Mouse (Mus musculus): ENCODE results near the gene Npas2. TPM values are rescaled to one million over a fixed set of nuclear protein-coding genes. Genes with fewer than 3 reads are reported as not detected.

Gene Npas2
- polyA plus RNA-seq, 1 experiment = 1.1 TPM

DNA sequence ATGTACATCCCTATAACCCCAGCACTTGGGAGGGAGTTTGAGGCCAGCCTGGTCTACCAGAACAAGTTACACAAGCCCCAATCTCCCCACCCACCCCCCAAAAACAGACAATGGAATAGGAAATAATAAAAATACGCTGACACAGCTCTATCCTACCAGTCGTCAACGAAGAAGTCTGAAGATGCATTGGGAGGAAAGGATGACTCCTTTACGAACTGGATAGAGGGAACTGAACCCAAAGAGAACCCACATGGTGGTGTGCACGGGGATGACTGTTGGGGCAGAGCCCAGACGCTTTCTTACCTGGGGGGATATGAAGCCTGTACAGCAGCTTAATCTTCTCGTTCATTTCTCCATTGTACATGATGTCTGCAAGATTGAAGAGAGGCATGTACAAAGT, 182.6 kb downstream of the Npas2 start:
- Histone ChIP-seq H3K4me1 (ENCODE audit: control insufficient read depth, insufficient read depth, low read length) (no peaks in the 10 kb centered on the region), H3K36me3 (ENCODE audit: control insufficient read depth, insufficient read depth, low read length) (no peaks in the 10 kb centered on the region; the same call in 1 of the 2 replicates), H3K27me3 (ENCODE audit: control insufficient read depth, insufficient read depth, low read length) (no peaks in the 10 kb centered on the region), H3K4me3 (ENCODE audit: control insufficient read depth, low read depth, low read length) (no peak overlapping the region), H3K27ac (ENCODE audit: control insufficient read depth, insufficient read depth, low read depth, low read length) (no peak overlapping the region)
- TF ChIP-seq POLR2A (IDR thresholded peaks at IDR 0.05; ENCODE audit: control insufficient read depth, low read depth, low read length) = no peak
- TF ChIP-seq CTCF (IDR thresholded peaks at IDR 0.05; ENCODE audit: control insufficient read depth, insufficient read depth, insufficient replicate concordance, low read depth, low read length) = no peak

DNA sequence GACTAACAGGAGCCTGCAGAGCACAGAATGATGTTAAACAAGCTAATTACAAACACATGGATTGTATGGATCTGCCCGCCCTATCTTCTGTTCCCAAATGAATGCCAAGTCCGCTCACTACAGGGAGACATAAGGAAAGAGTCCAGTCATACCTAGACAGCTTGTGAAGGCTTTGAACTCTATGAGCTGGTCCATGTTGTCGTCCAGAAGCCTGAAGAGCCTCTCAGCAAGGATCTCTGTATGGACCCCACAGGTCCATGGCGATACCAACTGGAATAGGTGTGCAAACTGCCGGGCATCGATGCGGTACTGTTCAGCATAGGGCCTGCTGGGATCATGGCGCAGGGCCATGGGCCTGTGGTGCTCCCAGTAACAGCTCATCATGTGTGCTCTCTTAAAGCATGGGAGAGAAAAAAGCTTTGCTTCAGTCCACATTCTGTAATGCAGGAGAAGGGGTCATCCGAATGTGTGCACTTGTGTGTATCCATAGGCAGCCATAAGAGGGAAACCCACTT, 183.3 kb downstream of the Npas2 start:
- H3K27ac ChIP-seq (ENCODE audit: control insufficient read depth, insufficient read depth, low read depth, low read length) = no peak overlapping the region
- no peaks in the 10 kb centered on the region; the same call in 1 of the 2 replicates for H3K36me3 ChIP-seq (ENCODE audit: control insufficient read depth, insufficient read depth, low read length)
- no peak for TF ChIP-seq POLR2A (IDR thresholded peaks at IDR 0.05; ENCODE audit: control insufficient read depth, low read depth, low read length)
- TF ChIP-seq CTCF (IDR thresholded peaks at IDR 0.05; ENCODE audit: control insufficient read depth, insufficient read depth, insufficient replicate concordance, low read depth, low read length) = no peak
- no peaks in the 10 kb centered on the region for H3K27me3 ChIP-seq (ENCODE audit: control insufficient read depth, insufficient read depth, low read length)
- no peak overlapping the region for H3K4me3 ChIP-seq (ENCODE audit: control insufficient read depth, low read depth, low read length)
- no peaks in the 10 kb centered on the region for H3K4me1 ChIP-seq (ENCODE audit: control insufficient read depth, insufficient read depth, low read length)

GRCm38 (mm10) chr1:39378540-39378939, 185.0 kb downstream of the Npas2 start:
- Histone ChIP-seq H3K36me3 (ENCODE audit: control insufficient read depth, insufficient read depth, low read length) (no peaks in the 10 kb centered on the region), H3K4me1 (ENCODE audit: control insufficient read depth, insufficient read depth, low read length) (no peaks in the 10 kb centered on the region), H3K4me3 (ENCODE audit: control insufficient read depth, low read depth, low read length) (no peak overlapping the region), H3K27me3 (ENCODE audit: control insufficient read depth, insufficient read depth, low read length) (no peaks in the 10 kb centered on the region), H3K27ac (ENCODE audit: control insufficient read depth, insufficient read depth, low read depth, low read length) (no peak overlapping the region)
- TF ChIP-seq POLR2A (IDR thresholded peaks at IDR 0.05; ENCODE audit: control insufficient read depth, low read depth, low read length) (no peak), CTCF (IDR thresholded peaks at IDR 0.05; ENCODE audit: control insufficient read depth, insufficient read depth, insufficient replicate concordance, low read depth, low read length) (no peak)

DNA sequence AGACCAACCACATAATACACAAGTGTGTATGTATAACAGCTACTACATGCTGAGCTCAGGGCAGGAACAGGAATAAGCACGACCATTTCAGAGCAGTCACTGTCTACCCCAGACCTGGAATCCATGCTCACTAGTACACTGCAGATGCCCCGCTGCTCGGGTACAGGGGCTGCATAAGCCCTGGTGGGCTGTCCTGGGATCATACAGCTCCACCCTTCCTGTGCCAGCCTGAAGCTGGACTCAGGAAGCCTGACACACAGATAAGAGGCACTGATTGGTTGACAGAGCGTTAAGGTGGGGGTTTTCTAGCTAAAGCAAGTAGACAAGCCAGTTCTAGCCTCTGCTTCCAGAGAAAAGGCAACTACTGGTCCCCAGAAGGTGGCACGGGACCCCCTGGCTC, 185.5 kb downstream of the Npas2 start:
- no peak for TF ChIP-seq CTCF (IDR thresholded peaks at IDR 0.05; ENCODE audit: control insufficient read depth, insufficient read depth, insufficient replicate concordance, low read depth, low read length)
- no peak for TF ChIP-seq POLR2A (IDR thresholded peaks at IDR 0.05; ENCODE audit: control insufficient read depth, low read depth, low read length)
- Histone ChIP-seq H3K27ac (ENCODE audit: control insufficient read depth, insufficient read depth, low read depth, low read length) (no peak overlapping the region), H3K4me3 (ENCODE audit: control insufficient read depth, low read depth, low read length) (no peak overlapping the region), H3K4me1 (ENCODE audit: control insufficient read depth, insufficient read depth, low read length) (no peaks in the 10 kb centered on the region), H3K36me3 (ENCODE audit: control insufficient read depth, insufficient read depth, low read length) (no peaks in the 10 kb centered on the region), H3K27me3 (ENCODE audit: control insufficient read depth, insufficient read depth, low read length) (no peaks in the 10 kb centered on the region)

GRCm38 (mm10) chr1:39381017-39381416, 187.5 kb downstream of the Npas2 start:
- H3K4me1 ChIP-seq (ENCODE audit: control insufficient read depth, insufficient read depth, low read length) = no peaks in the 10 kb centered on the region
- H3K27me3 ChIP-seq (ENCODE audit: control insufficient read depth, insufficient read depth, low read length) = no peaks in the 10 kb centered on the region
- TF ChIP-seq CTCF (IDR thresholded peaks at IDR 0.05; ENCODE audit: control insufficient read depth, insufficient read depth, insufficient replicate concordance, low read depth, low read length) = no peak
- no peaks in the 10 kb centered on the region for H3K36me3 ChIP-seq (ENCODE audit: control insufficient read depth, insufficient read depth, low read length)
- H3K27ac ChIP-seq (ENCODE audit: control insufficient read depth, insufficient read depth, low read depth, low read length) = no peak overlapping the region
- H3K4me3 ChIP-seq (ENCODE audit: control insufficient read depth, low read depth, low read length) = no peak overlapping the region

GRCm38 (mm10) chr1:39384914-39385313, 191.4 kb downstream of the Npas2 start:
- no peaks in the 10 kb centered on the region for H3K4me1 ChIP-seq (ENCODE audit: control insufficient read depth, insufficient read depth, low read length)
- H3K27me3 ChIP-seq (ENCODE audit: control insufficient read depth, insufficient read depth, low read length) = no peaks in the 10 kb centered on the region
- H3K27ac ChIP-seq (ENCODE audit: control insufficient read depth, insufficient read depth, low read depth, low read length) = no peak overlapping the region
- TF ChIP-seq POLR2A (IDR thresholded peaks at IDR 0.05; ENCODE audit: control insufficient read depth, low read depth, low read length) (no peak), CTCF (IDR thresholded peaks at IDR 0.05; ENCODE audit: control insufficient read depth, insufficient read depth, insufficient replicate concordance, low read depth, low read length) (no peak)
- H3K4me3 ChIP-seq (ENCODE audit: control insufficient read depth, low read depth, low read length) = no peak overlapping the region
- no peaks in the 10 kb centered on the region for H3K36me3 ChIP-seq (ENCODE audit: control insufficient read depth, insufficient read depth, low read length)

DNA sequence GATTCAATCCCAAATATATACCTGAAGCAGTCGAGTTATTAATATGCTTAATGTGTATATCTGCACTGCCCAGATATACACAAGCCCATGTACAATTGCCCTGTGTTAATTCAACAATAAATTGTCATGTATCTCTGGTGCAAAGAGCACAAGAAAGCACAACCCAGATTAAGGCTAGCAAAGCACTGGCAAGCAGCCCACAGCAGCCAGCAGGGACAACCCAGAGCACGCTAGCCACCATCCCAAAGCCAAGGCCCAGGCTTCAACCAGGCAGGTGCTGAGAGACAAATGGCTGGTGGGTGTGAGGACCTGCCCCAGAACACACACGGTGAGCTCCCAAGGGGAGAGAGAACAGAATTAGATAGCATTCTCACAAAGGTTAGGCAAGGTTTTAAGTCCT, 192.9 kb downstream of the Npas2 start:
- TF ChIP-seq CTCF (IDR thresholded peaks at IDR 0.05; ENCODE audit: control insufficient read depth, insufficient read depth, insufficient replicate concordance, low read depth, low read length) = no peak
- no peak for TF ChIP-seq POLR2A (IDR thresholded peaks at IDR 0.05; ENCODE audit: control insufficient read depth, low read depth, low read length)
- Histone ChIP-seq H3K27me3 (ENCODE audit: control insufficient read depth, insufficient read depth, low read length) (no peaks in the 10 kb centered on the region), H3K4me3 (ENCODE audit: control insufficient read depth, low read depth, low read length) (no peak overlapping the region), H3K36me3 (ENCODE audit: control insufficient read depth, insufficient read depth, low read length) (no peaks in the 10 kb centered on the region), H3K4me1 (ENCODE audit: control insufficient read depth, insufficient read depth, low read length) (no peaks in the 10 kb centered on the region), H3K27ac (ENCODE audit: control insufficient read depth, insufficient read depth, low read depth, low read length) (no peak overlapping the region)

- TF ChIP-seq POLR2A (IDR thresholded peaks at IDR 0.05; ENCODE audit: control insufficient read depth, low read depth, low read length) = no peak
- TF ChIP-seq CTCF (IDR thresholded peaks at IDR 0.05; ENCODE audit: control insufficient read depth, insufficient read depth, insufficient replicate concordance, low read depth, low read length) = no peak
- Histone ChIP-seq H3K27ac (ENCODE audit: control insufficient read depth, insufficient read depth, low read depth, low read length) (no peak overlapping the region), H3K4me1 (ENCODE audit: control insufficient read depth, insufficient read depth, low read length) (no peaks in the 10 kb centered on the region), H3K4me3 (ENCODE audit: control insufficient read depth, low read depth, low read length) (no peak overlapping the region), H3K36me3 (ENCODE audit: control insufficient read depth, insufficient read depth, low read length) (no peaks in the 10 kb centered on the region), H3K27me3 (ENCODE audit: control insufficient read depth, insufficient read depth, low read length) (no peaks in the 10 kb centered on the region)
These were observed 194.0 kb downstream of the Npas2 start for GRCm38 (mm10) chr1:39387497-39387896.
